Mouse (Mus musculus) lung, adult 2 months (tissue): ENCODE measurements around the gene Ak9. TPM values are rescaled to one million over a fixed set of nuclear protein-coding genes. Genes with fewer than 3 reads are reported as not detected.

Experiments
- DNase-seq: peaks from one replicate; pipeline ENCODE4 v3.0.0; 2022
- H3K4me1 ChIP-seq: fragments of 200-500 bp; 2 replicates; pipeline ENCODE4 v1.6.1; 2011; ENCODE audit warnings: low read length; ENCODE audit not compliant: control insufficient read depth, insufficient read depth
- H3K4me3 ChIP-seq: fragments of 200-500 bp; replicated peaks from 2 replicates; pipeline ENCODE3; 2011; ENCODE audit warnings: low read depth, mild to moderate bottlenecking, control low read depth, low read length; ENCODE audit errors: extremely low read depth
- CTCF ChIP-seq: fragments of 200-500 bp; IDR thresholded peaks from 2 replicates; pipeline ENCODE4 v1.5.1; 2011; ENCODE audit warnings: mild to moderate bottlenecking, low read length, control low read depth; ENCODE audit not compliant: insufficient read depth
- POLR2A ChIP-seq: fragments of 200-500 bp; IDR thresholded peaks from 2 replicates; pipeline ENCODE4 v1.6.1; 2011; ENCODE audit warnings: low read depth, mild to moderate bottlenecking, control low read depth, low read length, borderline replicate concordance; ENCODE audit errors: extremely low read depth
- WGBS: fragments of 180-500 bp; shearing (Covaris S2); methylation state at CpG from one replicate; pipeline ENCODE4 v1.1.7; 2018; 5-methylcytosine and 5-hydroxymethylcytosine counted together
- polyA plus RNA-seq: library from polyadenylated mRNA; depleted of rRNA; stranded (reverse); fragments of >200 nt; gene quantifications from 2 replicates; pipeline ENCODE4 v1.2.3, GENCODE M21; 2012

Gene Ak9
- polyA plus RNA-seq, 1 experiment = 0.56 TPM

- WGBS = 74% methylated on average over 6 of the region's 6 CpGs
- Histone ChIP-seq H3K4me1 (no peaks in the 10 kb centered on the region), H3K4me3 (no peak overlapping the region)
- TF ChIP-seq POLR2A (no peak), CTCF (no peak)
- DNase-seq = no peak
Observed at GRCm38 (mm10) chr10:41467325-41467724, 163.5 kb downstream of the Ak9 start.

- H3K4me3 ChIP-seq = no peak overlapping the region
- H3K4me1 ChIP-seq = peaks cover 3% of the 10 kb centered on the region
- no peak for DNase-seq
- WGBS = 80% methylated on average over 3 of the region's 3 CpGs
- TF ChIP-seq CTCF = no peak
- no peak for TF ChIP-seq POLR2A
Observed at GRCm38 (mm10) chr10:41470693-41471092, 166.9 kb downstream of the Ak9 start.

GRCm38 (mm10) chr10:41472534-41472933 lies 168.8 kb downstream of the Ak9 start:
- DNase-seq = no peak
- H3K4me1 ChIP-seq = peaks cover 8% of the 10 kb centered on the region
- TF ChIP-seq CTCF = no peak
- no peak for TF ChIP-seq POLR2A
- H3K4me3 ChIP-seq = no peak overlapping the region

GRCm38 (mm10) chr10:41472962-41473481 lies 169.2 kb downstream of the Ak9 start:
- Histone ChIP-seq H3K4me1 (peaks cover 9% of the 10 kb centered on the region), H3K4me3 (no peak overlapping the region)
- DNase-seq = no peak
- no peak for TF ChIP-seq POLR2A
- TF ChIP-seq CTCF = no peak
- WGBS = 69% methylated on average over 5 of the region's 5 CpGs

GRCm38 (mm10) chr10:41473782-41474468 lies 170.1 kb downstream of the Ak9 start:
- 61% methylated on average over 6 of the region's 6 CpGs for WGBS
- TF ChIP-seq CTCF (no peak), POLR2A (no peak)
- peaks cover 10% of the 10 kb centered on the region for H3K4me1 ChIP-seq
- H3K4me3 ChIP-seq = no peak overlapping the region
- DNase-seq = no peak

GRCm38 (mm10) chr10:41474981-41475391 lies 171.2 kb downstream of the Ak9 start:
- WGBS = 28% methylated on average over 1 of the region's 1 CpGs
- Histone ChIP-seq H3K4me3 (no peak overlapping the region), H3K4me1 (peaks cover 10% of the 10 kb centered on the region)
- no peak for TF ChIP-seq POLR2A
- TF ChIP-seq CTCF = no peak
- DNase-seq = peak; percentile 38

GRCm38 (mm10) chr10:41476171-41477017 lies 172.6 kb downstream of the Ak9 start, which contains the start of gene Mical1:
Gene Mical1, plus strand, starts transcription at chr10:41476314.
- under 1% methylated on average over 35 of the region's 35 CpGs for WGBS
- peak; percentile 71; the same call in 1 of the 2 replicates for TF ChIP-seq POLR2A
- no peak for TF ChIP-seq CTCF
- peaks cover 10% of the 10 kb centered on the region for H3K4me1 ChIP-seq
- H3K4me3 ChIP-seq = peak within 1 kb of the TSS; percentile 76
- DNase-seq = peak; percentile 77

- TF ChIP-seq POLR2A (no peak), CTCF (no peak)
- peak overlapping the region; percentile 76 for H3K4me3 ChIP-seq
- 1% methylated on average over 9 of the region's 9 CpGs for WGBS
- H3K4me1 ChIP-seq = peaks cover 10% of the 10 kb centered on the region
- no peak for DNase-seq
Observed at GRCm38 (mm10) chr10:41477018-41477277, 173.2 kb downstream of the Ak9 start.

GRCm38 (mm10) chr10:41477278-41478181 lies 173.8 kb downstream of the Ak9 start:
- TF ChIP-seq CTCF (no peak), POLR2A (peak; percentile 74; the same call in 1 of the 2 replicates)
- Histone ChIP-seq H3K4me1 (peaks cover 10% of the 10 kb centered on the region), H3K4me3 (peak overlapping the region; percentile 76)
- 5% methylated on average over 20 of the region's 20 CpGs for WGBS
- peak; percentile 66 for DNase-seq
